Mouse (Mus musculus) liver, adult (tissue): ENCODE results near the gene Rai14.

ENCODE experiments used
- GATA4 ChIP-seq: IDR thresholded peaks from 2 replicates; pipeline ENCODE4 v1.6.1; 2014; ENCODE audit warnings: mild to moderate bottlenecking, low read length; ENCODE audit not compliant: insufficient replicate concordance

The Rai14 gene

DNA sequence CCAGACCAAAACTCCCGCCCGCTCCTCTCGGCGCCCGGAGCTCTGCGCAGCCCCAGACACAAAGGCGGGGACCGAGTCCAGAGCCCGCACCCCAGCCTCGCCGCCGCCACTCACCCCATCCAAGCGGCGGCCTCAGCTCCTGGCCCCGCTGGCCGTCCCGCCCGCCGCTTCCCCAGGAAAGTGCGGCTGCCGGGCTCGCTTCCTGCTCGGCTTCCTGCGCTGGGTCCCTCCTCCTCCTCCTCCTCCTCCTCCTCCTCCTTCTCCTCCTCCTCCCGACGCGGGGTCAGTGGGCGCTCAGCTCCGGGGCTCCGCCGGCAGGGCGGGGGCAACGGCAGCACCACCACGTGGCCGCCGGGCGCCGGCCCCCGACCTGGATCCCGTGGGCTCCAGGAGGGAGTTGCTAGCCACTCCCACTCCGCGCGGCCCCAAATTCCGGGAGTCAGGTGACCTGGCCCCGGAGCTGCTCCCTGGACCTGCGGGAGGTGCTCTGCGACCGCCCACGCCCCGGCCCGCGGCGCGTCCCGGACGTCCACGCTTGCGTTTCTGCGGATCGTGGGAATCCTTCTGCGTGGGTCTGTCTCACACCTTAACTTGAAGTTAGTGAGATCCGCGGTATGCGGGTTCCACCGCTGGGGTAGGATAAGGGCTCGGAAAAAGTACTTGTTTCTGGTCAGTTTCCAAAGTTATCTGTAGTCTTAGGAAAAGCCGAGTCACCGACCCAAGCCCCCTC is at the start of gene Rai14:
Gene Rai14 (minus strand): TSS at position 216 of the 730 bp plus-strand sequence.
- TF ChIP-seq GATA4: no peak

DNA sequence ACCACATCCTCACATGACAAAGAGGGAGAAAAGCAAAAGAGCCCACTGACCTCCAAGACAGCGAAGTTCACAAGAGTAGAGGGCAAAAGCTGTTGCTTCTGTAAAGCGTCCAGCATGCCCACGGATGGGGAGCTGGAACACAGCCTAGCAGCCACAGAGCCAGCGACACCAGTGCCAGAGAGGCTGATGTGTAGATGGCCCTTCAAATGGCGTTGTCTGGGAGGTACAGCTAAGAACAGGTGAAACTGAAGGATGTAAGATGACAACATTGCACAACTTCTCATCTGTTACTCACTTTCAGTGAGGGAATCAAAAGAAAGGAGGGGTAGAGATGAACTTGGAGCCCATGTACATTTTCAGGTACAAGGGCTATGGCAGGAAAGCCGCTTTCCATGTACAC is 47.0 kb upstream of the Rai14 start:
- TF ChIP-seq GATA4: no peak

DNA sequence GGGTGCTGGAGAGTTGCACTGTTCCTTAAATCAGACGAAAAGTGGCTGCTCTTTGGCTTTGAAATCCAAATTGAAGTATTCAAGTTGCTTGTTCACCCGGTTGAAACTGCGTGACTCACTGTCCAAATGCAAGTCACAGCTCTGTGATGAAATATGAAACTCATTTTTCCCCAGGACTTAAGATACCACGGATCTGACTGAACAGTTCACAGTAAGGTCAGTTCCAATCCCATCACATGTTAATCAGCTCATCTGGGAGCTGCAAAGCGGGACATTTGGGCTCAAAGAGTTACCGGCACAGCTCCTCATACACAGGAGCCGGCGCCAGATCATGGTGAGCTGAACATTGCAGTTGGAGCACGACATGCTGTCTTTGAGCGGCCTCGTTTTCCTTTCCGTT is 45.6 kb upstream of the Rai14 start:
- TF ChIP-seq GATA4: no peak

- TF ChIP-seq GATA4: no peak
Observed at GRCm38 (mm10) chr15:10759440-10759839, 45.0 kb upstream of the Rai14 start.

GRCm38 (mm10) chr15:10758808-10759207 is 44.4 kb upstream of the Rai14 start:
- TF ChIP-seq GATA4: no peak

GRCm38 (mm10) chr15:10751141-10751540 is 36.7 kb upstream of the Rai14 start:
- TF ChIP-seq GATA4: no peak

DNA sequence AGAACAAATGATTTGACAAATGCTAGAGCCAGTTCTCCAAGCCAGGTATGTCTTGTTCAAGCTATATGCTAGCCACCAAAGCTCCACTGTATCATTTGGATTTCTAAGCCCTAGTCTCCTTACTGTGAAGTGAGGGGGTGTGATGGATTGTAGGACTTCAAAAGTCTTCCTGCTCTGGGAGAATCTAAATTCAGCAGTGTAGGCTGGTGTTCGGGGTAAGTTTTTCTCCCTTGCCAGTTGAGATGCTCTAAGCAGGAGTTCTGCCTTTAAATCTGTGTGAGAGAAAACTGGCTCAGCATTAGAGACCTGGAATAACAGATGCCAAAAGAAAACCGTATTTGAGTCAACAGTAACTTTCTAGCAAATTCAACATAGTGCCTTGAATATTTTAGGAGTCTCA is 35.9 kb upstream of the Rai14 start:
- no peak for TF ChIP-seq GATA4

DNA sequence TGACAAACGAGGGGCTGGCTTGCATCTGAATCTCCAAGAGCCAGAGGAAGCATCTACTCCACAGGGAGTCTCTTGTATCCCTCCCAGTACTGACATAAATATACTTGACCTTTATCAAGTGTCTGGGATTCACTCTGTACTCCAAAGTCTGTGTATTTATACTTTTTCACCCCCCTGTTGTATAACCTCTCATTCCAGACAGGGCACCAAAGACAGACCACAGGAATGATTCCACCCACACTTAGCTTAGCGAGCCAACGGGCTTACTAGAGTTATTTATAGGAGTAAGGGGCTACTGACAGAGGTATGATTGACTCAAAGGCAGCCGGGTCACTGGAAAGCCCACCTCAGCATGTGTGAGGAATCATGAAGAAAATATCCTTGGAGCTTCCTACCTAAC is 35.3 kb upstream of the Rai14 start:
- TF ChIP-seq GATA4: no peak

DNA sequence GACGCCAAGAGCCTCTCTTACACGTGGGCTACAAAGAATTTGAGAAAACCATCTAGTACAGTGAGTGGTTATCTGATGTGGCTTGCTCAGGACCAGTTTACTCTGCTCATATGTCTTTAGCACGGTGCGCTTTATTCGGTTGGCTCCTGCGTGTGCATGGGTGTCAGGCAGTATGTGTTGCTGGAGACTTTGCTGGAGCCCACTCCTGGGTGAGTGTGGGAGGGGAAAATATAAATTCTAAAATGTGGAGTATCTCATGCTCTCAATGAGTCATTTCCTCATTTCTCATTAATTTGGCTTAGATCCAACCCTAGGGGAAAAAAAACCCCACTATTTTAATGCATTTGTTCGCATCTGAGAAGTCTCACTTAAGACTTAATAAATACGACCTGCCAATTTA is 33.2 kb upstream of the Rai14 start:
- no peak for TF ChIP-seq GATA4

GRCm38 (mm10) chr15:10747226-10747625 is 32.8 kb upstream of the Rai14 start:
- TF ChIP-seq GATA4: no peak

GRCm38 (mm10) chr15:10746303-10747051 is 32.1 kb upstream of the Rai14 start:
- no peak for TF ChIP-seq GATA4

GRCm38 (mm10) chr15:10742441-10742840 is 28.0 kb upstream of the Rai14 start:
- no peak for TF ChIP-seq GATA4

GRCm38 (mm10) chr15:10739279-10739678 is 24.9 kb upstream of the Rai14 start:
- TF ChIP-seq GATA4: no peak

DNA sequence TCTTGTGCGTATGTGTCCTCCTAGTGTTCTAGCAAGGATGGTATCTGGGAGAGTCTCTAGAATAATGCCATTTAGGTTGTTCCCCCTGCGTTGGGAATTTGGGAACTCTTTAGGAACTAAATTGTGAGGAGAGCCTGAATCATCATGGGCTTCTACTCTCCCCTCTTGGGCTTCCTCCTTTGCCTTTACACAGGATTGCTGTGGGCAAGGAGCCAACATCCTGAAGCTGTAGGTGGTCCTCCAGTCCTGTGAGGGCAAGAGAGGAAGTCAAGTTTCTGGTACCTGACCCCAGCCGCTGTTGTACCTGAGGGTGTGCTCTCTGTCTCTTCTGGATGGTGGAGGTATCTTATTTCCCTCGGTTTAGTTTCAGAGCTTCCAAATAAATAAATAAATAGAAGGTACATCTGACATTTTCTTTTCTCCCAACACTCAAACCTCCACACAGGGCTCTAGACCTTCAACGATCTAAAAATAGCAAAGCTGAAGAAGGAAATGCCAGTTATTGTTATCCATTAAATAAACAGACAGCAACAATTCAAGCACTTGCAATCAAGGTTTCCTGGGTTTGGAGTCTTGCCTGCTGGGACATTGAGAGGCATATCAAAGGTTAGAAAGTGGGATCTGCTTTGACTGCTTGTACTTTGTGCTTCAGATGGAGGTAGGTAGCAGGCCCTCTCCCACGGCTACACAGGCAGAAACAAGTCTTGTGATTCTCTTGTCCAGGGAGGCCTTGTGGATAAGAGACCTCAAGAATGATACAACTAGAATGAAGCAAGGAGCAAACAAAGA is 24.1 kb upstream of the Rai14 start:
- TF ChIP-seq GATA4: no peak

DNA sequence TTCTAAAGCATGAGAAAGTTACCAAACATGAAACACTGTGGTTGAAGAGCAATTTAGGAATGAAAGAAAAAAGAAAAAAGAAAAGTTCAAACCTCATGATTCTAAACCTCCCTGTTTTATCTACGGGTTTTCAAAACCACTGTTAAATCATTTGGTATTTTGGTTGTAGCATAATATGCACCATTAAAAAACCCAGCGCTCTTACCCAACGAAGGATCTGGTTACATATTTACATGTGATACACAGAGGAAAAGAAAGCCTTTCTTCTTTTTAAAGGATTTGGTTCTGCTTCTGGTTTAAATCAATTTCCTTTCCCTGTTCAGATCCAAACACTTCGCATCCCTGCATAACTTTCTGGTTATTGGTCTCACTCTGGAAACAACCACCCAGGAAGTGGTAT is 21.5 kb upstream of the Rai14 start:
- no peak for TF ChIP-seq GATA4

GRCm38 (mm10) chr15:10735216-10735615 is 20.8 kb upstream of the Rai14 start:
- TF ChIP-seq GATA4: no peak; the same call in 1 of the 2 replicates
